Mouse (Mus musculus) mouse trophoblast stem cell (cell line): ENCODE results near the gene Leng1.

Source experiments
- in situ Hi-C, 2 experiments: fragments of 300-500 bp; cut with MseI, MboI; formaldehyde crosslinking; loops; 2 replicates in 1 of 2; 3 replicates in 1 of 2; pipeline ENCODE4 v1.15.1; 2025

Leng1 gene

DNA sequence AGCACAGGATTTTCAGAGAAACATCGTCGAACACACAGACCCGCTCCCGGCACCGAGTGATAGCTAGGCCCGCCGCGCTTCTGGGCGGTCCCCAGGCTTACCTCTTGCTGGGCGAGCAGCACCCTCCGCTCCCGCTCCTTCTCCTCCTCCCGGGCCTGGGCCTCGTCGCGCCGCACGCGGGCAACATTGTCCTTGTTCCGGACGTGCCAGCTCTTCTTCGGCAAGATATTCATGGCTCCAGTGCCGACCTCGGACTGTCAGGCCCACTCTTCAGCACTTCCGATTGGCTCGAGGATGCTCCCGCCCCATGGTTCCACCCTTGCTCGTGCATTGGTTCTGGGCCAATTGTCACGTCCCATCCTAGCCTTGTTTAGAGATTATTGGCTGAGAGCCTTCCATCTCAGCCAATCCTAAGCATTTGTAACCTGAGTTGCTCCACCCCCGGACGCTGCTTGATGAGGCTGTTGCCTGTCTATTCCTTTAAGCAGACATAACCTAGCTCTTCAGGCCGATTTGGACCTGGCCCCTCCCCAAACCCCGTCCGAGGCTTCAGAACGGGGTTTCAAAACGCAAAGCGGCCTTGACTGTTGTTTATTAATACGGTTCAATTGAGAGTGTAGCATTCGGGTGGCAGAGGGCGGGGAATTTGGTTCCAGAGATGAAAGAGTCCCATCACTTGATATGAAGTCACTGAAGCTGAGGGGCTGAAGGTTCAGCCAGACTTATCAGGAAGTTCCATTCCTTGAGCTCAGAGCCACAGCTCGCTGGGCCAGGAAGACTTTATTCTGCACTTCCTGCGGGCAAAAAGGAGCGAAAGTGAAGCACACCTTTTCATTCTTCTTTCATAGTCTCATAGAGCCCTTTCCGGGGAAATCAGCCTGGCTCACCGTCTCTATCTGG lies at the start of gene Leng1:
Gene Leng1 (minus strand): TSS at position 626 of the 900 bp plus-strand sequence.
- in situ Hi-C loops, result no loop called here

DNA sequence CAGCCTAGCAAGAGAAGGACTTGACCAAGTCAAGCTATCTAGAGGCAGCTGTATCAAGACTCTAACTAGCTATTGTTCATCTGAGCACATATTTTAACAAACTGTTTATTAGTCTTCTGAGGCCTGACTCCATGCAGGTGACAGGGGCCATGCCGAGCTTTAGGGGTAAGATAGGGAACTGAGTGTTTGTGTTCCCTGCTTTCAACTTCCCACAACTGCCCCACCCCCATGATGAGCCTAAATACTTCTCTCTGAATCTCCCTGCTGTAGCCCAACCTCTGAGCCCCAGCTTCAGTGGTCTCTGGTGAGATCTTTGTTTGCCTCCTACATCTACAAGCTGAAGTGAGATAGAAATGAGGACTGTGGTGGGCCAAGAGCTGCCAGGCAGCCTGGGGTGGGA lies 49.6 kb upstream of the Leng1 start:
- in situ Hi-C loops, result loop anchor here (10.0 to 25.0 kb wide), 5 partner anchors 97 to 772 kb away; partner anchors contain the start of genes Eps8l1 (in 1 of the 2) and Leng8 (in 1 of the 2)

DNA sequence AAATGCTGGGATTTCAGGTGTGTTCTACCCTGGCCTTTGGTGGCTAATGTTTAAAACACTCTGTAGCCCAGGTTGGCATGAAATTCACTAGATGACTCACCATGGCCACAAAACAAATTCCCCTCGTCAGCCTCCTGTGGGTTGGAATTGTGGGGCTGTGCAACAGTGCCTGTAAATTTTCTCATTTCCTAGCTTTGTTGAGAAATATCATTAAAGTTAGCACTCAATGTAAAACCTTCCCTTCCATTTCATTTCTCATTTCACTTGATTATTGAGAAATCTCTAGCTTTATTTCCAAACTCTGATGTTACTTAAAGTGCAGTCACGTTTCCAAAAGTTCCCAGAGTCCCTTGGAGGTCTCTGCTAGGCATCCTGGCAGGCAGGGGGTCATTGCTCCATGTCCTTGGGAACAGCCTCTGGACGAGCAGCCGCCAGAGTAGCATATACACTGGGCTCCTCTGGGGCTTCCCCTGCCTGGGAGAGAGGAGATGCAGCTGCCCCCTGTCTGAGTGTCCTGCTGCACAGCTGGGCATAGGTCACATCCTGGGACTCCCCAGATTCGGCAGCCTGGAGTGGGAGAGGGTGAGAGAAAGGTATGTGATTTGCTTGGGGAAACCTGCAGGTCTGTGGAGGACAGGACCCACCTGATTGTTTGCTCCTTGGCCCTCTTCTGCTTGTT lies 46.8 kb upstream of the Leng1 start:
- in situ Hi-C loops, result loop anchor here (10.0 to 25.0 kb wide), 5 partner anchors 100 to 775 kb away; partner anchors contain the start of genes Eps8l1 (in 1 of the 2) and Leng8 (in 1 of the 2)

DNA sequence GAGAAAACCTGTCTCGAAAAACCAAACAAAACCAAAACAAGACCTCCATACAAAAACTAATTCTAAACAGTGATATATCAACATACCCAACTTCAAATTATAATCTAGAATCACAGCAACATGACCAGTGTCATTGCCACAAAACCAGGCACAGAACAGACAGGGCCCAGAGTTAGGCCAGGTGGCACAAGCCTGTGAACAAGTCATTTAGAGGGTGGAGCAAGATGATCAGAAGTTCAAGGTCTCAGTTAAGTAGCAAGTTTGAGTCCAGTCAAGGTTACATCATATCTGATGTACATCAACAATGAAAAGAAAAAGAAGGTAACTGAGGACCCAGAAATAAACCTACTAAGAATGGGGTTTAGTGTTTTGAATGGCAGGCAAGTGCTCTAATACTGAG lies 43.4 kb upstream of the Leng1 start:
- in situ Hi-C loops, result loop anchor here (10.0 to 25.0 kb wide), 5 partner anchors 64 to 778 kb away; partner anchors contain the start of genes Cnot3 (in 1 of the 2), Eps8l1 (in 1 of the 2) and Leng8 (in 1 of the 2)

DNA sequence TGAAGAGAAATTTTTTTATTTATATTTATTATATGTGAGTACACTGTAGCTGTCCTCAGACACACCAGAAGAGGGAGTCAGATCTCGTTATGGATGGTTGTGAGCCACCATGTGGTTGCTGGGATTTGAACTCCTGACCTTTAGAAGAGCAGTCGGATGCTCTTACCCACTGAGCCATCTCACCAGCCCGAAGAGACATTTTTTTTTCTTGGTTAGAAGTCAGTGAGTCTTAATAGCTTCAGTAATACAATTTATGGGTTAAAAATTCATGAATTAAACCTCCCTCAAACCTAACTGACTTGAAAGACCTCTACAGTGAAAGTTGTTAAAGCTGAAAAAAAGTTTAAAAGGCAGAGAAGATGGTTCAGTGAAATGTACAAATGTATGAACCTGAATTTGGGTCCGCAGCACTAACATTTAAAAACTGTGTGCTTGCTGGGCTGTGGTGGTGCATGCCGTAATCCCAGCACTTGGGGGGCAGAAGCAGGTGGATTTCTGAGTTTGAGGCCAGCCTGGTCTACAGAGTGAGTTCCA lies 42.9 kb upstream of the Leng1 start:
- in situ Hi-C loops, result loop anchor here (10.0 to 25.0 kb wide), 5 partner anchors 64 to 779 kb away; partner anchors contain the start of genes Cnot3 (in 1 of the 2), Eps8l1 (in 1 of the 2) and Leng8 (in 1 of the 2)

DNA sequence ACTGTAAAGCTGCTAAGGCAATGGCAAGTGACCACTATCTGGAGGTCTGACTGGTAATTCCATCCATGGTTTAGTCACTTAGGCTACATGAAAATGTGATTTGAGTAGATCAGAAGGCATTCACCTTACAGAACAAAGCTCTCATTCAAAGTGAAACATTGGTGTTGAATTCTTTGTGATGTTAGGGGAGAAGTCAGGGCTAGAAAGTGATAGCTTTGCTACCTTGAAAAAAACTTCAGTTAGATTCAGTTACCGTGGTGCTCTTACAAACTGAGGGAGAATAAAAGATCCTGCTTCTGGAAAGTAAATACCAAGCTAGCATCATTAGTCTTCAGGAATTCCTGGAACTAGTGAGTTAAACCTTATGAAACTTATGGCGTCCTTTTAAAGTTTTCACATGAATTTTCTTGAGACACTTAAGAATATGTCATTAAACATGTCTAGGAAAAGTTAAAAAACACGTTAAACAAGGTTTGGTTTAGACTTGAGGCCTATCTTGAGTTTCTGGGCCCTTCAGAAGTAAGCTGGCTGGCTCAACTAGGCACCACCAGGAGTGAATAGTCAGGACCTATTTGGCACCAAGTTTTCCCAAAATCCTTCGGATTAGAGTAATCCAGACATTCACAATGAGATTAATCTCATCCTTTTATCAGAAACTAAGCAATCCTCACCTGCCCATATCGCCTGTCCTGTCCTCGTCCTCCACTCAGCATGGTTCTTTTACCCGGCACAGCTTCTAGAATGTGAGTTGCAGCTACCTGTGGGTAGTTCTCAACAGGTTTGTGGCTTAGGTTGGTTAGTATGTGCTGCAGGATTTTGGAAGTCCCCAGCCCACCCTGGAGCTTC lies 42.2 kb upstream of the Leng1 start:
- in situ Hi-C loops, result loop anchor here (10.0 to 25.0 kb wide), 5 partner anchors 63 to 780 kb away; partner anchors contain the start of genes Cnot3 (in 1 of the 2), Eps8l1 (in 1 of the 2) and Leng8 (in 1 of the 2)

DNA sequence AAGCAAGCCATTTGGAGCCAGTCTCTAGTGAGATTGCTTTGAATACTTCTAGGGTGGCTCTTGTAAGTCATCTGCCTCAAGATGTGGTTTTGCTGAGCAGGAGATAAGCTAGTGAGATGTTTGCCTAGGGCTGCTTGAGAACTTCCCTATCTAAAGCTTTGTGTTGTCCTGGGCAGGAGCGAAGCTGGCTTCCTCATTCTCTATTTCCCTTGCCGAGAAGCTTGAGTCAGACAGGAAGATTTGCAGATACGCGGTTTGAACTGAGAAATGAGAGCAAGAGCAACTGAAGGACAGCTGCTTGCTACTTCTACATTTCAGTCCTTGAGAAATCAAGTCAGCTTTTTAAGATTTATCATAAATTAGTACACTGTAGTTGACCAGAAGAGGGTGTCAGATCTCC lies 41.4 kb upstream of the Leng1 start:
- in situ Hi-C loops, result loop anchor here (10.0 to 25.0 kb wide), 5 partner anchors 62 to 780 kb away; partner anchors contain the start of genes Cnot3 (in 1 of the 2), Eps8l1 (in 1 of the 2) and Leng8 (in 1 of the 2)

DNA sequence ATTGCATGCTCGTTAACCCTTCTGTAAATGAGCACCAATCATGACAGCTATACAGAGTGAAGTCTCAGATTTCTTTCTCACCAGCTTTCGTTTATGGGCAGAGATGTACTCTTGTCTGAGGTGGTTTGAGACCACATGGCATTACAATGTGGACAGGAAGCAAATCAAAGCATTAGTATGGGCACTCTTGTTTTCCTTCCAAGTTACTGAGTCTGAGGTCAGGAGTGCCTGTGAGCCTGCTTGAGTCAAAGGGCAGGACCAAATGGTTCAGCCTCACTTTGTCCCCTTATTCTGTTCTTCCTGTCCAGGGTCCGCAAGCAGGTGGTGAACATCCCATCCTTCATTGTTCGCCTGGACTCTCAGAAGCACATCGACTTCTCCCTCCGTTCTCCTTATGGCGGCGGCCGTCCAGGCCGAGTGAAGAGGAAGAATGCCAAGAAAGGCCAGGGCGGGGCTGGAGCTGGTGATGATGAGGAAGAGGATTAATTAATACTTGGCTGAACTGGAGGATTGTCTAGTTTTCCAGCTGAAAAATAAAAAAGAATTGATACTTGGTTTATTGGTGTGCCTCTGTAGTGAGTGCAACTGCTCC lies 40.8 kb upstream of the Leng1 start:
- in situ Hi-C loops, result loop anchor here (10.0 to 25.0 kb wide), 5 partner anchors 62 to 781 kb away; partner anchors contain the start of genes Cnot3 (in 1 of the 2), Eps8l1 (in 1 of the 2) and Leng8 (in 1 of the 2)

DNA sequence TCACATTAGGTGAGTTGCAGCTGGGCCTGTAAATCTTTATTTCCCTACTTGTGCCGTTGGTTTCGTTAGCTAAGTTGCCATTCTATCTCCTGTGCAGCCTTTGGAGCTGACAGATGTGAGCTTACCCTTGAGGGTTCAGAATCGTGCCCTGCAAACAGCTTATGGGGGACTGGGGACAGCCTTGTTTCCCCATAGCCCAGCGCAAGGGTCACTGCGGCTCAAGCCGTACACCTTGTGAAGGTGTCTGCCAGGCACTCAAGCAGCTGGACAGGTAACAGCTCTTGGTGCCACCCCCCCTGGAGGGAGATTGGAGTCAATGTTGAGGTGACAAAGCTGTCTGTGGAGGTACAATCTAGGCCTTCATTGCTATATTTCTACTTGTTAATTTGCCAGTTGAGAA lies 40.3 kb upstream of the Leng1 start:
- in situ Hi-C loops, result loop anchor here (10.0 to 25.0 kb wide), 5 partner anchors 61 to 781 kb away; partner anchors contain the start of genes Cnot3 (in 1 of the 2), Eps8l1 (in 1 of the 2) and Leng8 (in 1 of the 2)

DNA sequence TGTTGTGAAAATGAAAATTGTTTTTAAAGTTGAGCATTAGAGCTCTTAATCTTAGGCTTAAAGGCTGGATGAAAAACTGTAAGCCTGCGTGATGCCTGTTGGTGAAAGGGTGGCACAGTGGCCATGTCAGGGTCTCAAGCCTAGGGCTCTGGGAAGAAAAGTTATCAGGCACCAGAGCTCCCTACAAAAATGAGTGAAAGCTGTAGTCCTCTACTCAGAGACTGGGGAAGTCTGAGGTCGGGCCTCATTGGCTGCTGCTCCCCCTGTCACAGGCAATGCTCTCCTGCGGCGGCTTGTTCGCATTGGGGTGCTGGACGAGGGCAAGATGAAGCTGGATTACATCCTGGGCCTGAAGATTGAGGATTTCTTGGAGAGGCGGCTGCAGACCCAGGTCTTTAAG lies 39.8 kb upstream of the Leng1 start:
- in situ Hi-C loops, result loop anchor here (10.0 to 25.0 kb wide), 5 partner anchors 61 to 782 kb away; partner anchors contain the start of genes Cnot3 (in 1 of the 2), Eps8l1 (in 1 of the 2) and Leng8 (in 1 of the 2)

DNA sequence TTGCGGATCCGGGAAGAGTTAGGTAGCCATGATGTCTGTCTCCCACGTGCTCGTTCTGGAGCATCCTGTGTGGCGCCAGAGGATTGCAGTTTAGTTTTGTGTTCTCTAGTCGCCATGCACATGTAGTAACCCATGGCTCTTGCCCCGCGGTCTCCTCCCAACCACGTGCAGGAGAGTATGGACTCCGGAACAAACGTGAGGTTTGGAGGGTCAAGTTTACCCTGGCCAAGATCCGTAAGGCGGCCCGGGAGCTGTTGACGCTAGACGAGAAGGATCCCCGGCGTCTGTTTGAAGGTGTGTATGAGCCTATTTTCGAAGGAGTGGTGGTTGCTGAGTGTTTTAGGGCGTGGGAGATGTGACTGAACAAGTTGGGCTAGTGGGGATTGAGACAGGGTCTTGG lies 38.8 kb upstream of the Leng1 start:
- in situ Hi-C loops, result loop anchor here (10.0 to 25.0 kb wide), 5 partner anchors 60 to 783 kb away; partner anchors contain the start of genes Cnot3 (in 1 of the 2), Eps8l1 (in 1 of the 2) and Leng8 (in 1 of the 2)

DNA sequence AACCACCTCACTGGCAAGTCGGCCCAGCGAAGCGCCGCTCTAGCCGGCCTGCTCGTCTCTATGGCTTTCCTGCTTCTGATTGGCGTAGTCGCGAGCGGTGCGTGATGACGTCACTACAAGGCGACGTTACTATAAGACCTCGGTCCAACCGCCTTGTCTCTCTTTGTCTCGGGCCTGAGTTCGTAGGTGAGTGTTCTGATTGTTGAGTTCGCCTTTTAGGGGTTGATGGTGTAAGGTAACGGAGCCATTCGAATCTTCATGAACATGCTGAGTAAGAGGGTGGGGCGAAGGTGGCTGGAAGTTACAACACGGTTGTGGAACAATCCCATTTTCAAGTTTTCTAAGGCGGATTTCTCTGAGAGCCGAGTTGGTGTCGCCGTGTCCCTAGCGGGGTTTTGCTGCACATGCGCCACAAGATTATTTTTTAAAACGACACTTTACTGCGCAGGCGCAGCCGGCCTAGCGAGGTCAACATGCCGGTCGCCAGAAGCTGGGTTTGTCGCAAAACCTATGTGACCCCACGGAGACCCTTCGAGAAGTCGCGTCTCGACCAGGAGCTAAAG lies 38.3 kb upstream of the Leng1 start, which contains the start of gene Rps9:
Gene Rps9 (plus strand): TSS at position 115 of the 563 bp plus-strand sequence.
- in situ Hi-C loops, result loop anchor here (10.0 to 25.0 kb wide), 5 partner anchors 59 to 783 kb away; partner anchors contain the start of genes Cnot3 (in 1 of the 2), Eps8l1 (in 1 of the 2) and Leng8 (in 1 of the 2)

DNA sequence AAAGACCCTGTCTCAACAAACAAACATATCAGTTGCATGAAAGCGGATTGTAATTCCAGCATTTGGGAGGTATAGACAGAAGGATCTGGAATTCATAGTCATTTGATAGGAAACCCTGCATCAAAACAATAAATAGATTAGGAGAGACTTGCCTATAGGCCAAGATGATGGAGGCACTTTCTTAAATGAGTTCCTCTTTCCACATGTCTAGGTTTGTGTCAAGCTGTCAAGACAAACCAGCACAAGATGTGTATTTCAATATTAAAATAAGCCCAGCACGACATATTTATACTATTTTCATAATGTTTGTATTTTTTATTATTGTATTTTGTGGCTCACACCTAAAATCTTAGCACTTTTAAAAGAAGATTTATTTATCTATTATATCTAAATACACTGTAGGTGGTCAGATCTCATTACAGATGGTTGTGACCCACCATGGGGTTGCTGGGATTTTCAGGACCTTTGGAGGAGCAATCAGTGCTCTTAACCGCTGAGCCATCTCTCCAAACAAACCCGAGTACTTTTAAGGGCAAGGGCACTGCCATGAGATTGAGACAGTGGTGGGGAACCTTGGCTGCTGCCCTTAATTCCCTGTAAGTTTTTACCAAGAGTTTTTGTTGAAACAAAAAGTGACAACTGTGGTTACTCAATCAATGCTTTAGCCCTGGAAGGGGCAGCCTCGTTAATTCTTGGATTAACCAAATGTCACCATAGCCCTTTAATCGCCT lies 37.7 kb upstream of the Leng1 start:
- in situ Hi-C loops, result loop anchor here (10.0 to 25.0 kb wide), 5 partner anchors 59 to 784 kb away; partner anchors contain the start of genes Cnot3 (in 1 of the 2), Eps8l1 (in 1 of the 2) and Leng8 (in 1 of the 2)

DNA sequence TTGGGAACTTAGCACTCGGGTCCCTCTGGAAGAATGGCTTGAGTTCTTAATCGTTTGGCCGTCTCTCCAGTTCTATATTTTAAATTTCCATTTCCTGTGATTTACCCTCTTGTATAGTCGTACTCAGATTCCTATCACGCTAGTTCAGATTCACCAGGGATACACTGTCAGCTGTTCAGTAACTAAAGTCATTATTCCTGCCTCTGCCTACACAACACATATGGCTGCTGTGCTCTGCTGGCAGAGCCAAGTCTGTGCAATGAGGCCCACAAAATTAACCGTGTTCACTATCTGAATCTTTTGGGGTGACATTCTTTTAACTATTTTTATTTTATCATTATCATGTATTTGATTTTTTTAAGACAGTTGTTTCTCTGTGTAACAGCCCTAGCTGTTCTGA lies 32.8 kb upstream of the Leng1 start:
- in situ Hi-C loops, result loop anchor here in 1 of 2 experiments (25.0 kb wide), 1 partner anchor 214 kb away; the partner anchor contains the start of gene Lilra6

DNA sequence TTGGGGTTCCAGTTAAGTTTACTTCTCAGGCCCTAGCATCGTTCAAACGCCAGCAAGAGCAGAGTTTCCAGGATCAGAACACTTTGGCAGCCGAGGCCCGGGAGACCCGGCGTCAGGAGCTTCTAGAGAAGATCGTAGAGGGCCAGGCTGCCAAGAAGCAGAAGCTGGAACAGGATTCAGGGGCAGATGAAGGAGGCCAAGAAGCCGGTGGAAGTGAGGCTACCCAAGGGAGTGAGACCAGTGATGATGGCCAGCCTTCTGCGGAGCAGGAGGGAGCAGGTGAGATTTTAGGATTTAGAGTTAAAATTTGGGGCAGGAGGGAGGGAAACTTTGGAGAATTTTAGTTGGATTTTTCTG lies 29.3 kb upstream of the Leng1 start:
- in situ Hi-C loops, result loop anchor here in 1 of 2 experiments (25.0 kb wide), 1 partner anchor 217 kb away; the partner anchor contains the start of gene Lilra6

DNA sequence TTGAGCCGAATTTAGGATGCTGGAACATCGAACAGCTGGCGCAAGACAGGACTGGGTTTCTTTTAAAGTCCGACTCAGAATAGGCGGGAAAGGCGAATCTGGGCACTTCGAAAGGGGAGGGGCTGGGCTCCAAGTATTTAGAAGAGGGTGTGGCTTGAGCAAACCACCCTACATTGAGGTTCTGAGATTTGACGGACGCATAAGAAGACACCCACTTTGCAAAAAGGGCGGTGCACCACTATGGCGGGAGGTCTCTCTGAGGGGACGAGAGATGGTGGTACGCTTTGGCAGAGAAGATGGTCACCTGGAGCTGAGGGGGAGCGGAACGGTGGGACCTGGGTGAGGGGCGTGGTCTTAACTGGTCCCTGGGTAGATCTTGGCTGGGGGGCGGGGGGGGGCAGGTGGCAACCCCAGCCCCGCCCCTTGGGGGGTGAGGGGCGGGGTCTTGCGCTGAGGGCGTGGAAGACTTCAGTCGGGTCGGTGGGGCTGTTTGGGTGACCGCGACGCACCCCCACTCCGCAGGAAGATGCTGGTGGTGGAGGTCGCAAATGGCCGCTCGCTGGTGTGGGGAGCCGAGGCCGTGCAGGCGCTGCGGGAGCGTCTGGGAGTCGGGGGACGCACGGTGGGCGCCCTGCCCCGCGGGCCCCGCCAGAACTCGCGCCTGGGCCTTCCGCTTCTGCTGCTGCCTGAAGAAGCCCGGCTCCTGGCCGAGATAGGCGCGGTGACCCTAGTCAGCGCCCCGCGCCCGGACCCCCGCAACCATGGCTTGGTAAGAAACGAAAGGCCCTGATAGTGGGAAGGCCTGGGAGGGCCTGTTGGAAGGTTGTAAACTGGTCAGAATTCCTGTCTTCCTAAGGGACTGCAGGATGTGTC lies 28.7 kb upstream of the Leng1 start:
- in situ Hi-C loops, result loop anchor here in 1 of 2 experiments (25.0 kb wide), 1 partner anchor 218 kb away; the partner anchor contains the start of gene Lilra6

DNA sequence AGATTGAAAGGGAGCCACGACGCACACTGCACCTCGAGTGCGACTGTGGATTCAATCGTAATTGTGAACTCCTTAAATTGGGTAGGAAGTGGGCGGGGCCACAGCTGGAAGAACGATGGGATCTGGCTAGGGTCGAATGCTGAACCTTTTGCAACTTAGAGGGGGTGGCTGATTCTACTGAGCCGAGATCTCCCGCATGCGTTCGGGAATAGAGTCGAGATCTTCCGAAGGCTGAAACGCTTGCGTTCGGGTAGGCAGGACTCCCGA lies 28.1 kb upstream of the Leng1 start:
- in situ Hi-C loops, result loop anchor here in 1 of 2 experiments (25.0 kb wide), 1 partner anchor 219 kb away; the partner anchor contains the start of gene Lilra6
